31 mouse cellular contexts compared by ENCODE assay signal in genomic region chr3:98003558-98003957, GRCm38 (mm10). TPM values are rescaled to one million over a fixed set of nuclear protein-coding genes. Genes with fewer than 3 reads are reported as not detected.
DNase-seq lines count a peak whose midpoint lies in the region; ATAC-seq lines count a peak whose summit lies in the region.
"Had no signal": no experiment of that assay in that cellular context is flagged by ENCODE, and none has a peak within 500 bp of the region (broad histone marks: within the 10 kb centered on the region; RNA-seq: fewer than 3 reads in every experiment).

No protein-coding gene starts in this region.

- no peak overlapping the region for H3K4me3 ChIP-seq in liver, embryonic 12.5 days
- H3K4me3 ChIP-seq in liver, embryonic 15.5 days (replicated peaks), result no peak overlapping the region
- H3K4me3 ChIP-seq: embryonic facial prominence, embryonic 10.5 days; embryonic facial prominence, embryonic 13.5 days; erythroblast, embryonic 14.5 days; forebrain, embryonic 12.5 days; forebrain, embryonic 15.5 days; heart, adult 2 months; heart, embryonic 10.5 days; heart, embryonic 13.5 days had no signal

- H3K27me3 ChIP-seq in liver, embryonic 12.5 days (replicated peaks), result no peaks in the 10 kb centered on the region
- H3K27me3 ChIP-seq in liver, embryonic 15.5 days, result no peaks in the 10 kb centered on the region
- H3K27me3 ChIP-seq: CH12.LX; embryonic facial prominence, embryonic 13.5 days; forebrain, embryonic 12.5 days; forebrain, embryonic 15.5 days had no signal

- 19% methylated on average over 4 of the region's 4 CpGs for WGBS in liver, embryonic 12.5 days (ENCODE audit: insufficient replicate concordance)
- 16% methylated on average over 4 of the region's 4 CpGs for WGBS in liver, embryonic 15.5 days (ENCODE audit: insufficient replicate concordance)

- H3K9me3 ChIP-seq in liver, embryonic 12.5 days (replicated peaks), result no peaks in the 10 kb centered on the region
- H3K9me3 ChIP-seq in liver, embryonic 15.5 days (replicated peaks), result no peaks in the 10 kb centered on the region
- H3K9me3 ChIP-seq: embryonic facial prominence, embryonic 10.5 days; embryonic facial prominence, embryonic 13.5 days; forebrain, embryonic 12.5 days; forebrain, embryonic 15.5 days; heart, embryonic 10.5 days; heart, embryonic 13.5 days had no signal

- H3K27ac ChIP-seq in liver, embryonic 12.5 days, result peak overlapping the region; percentile 27; the same call in 1 of the 2 replicates
- no peak overlapping the region for H3K27ac ChIP-seq in liver, embryonic 15.5 days (replicated peaks)
- H3K27ac ChIP-seq: embryonic facial prominence, embryonic 10.5 days; embryonic facial prominence, embryonic 13.5 days; forebrain, embryonic 12.5 days; forebrain, embryonic 15.5 days; heart, adult 2 months; heart, embryonic 10.5 days; heart, embryonic 13.5 days; hindbrain, embryonic 14.5 days had no signal

- peaks cover 57% of the 10 kb centered on the region for H3K4me1 ChIP-seq in liver, embryonic 12.5 days
- H3K4me1 ChIP-seq in liver, embryonic 15.5 days (replicated peaks), result peaks cover 39% of the 10 kb centered on the region
- H3K4me1 ChIP-seq: embryonic facial prominence, embryonic 10.5 days; embryonic facial prominence, embryonic 13.5 days; heart, embryonic 10.5 days; heart, embryonic 13.5 days had no signal

- no peak overlapping the region for H3K9ac ChIP-seq in liver, embryonic 12.5 days
- no peak overlapping the region for H3K9ac ChIP-seq in liver, embryonic 15.5 days
- H3K9ac ChIP-seq: embryonic facial prominence, embryonic 13.5 days; forebrain, embryonic 12.5 days; forebrain, embryonic 15.5 days; heart, embryonic 13.5 days; hindbrain, embryonic 14.5 days had no signal

- H3K36me3 ChIP-seq in liver, embryonic 12.5 days, result no peaks in the 10 kb centered on the region
- no peaks in the 10 kb centered on the region for H3K36me3 ChIP-seq in liver, embryonic 15.5 days (replicated peaks)
- H3K36me3 ChIP-seq: embryonic facial prominence, embryonic 10.5 days; embryonic facial prominence, embryonic 13.5 days; forebrain, embryonic 12.5 days; forebrain, embryonic 15.5 days; G1E; heart, embryonic 10.5 days; heart, embryonic 13.5 days had no signal

- ATAC-seq in liver, embryonic 12.5 days, result peak; percentile 86
- peak; percentile 76 for ATAC-seq in liver, embryonic 15.5 days (ENCODE audit: insufficient read depth)
- ATAC-seq in megakaryocyte progenitor cell, adult 5-6 weeks (replicated peaks; ENCODE audit: poor library complexity), result peak; percentile 64
- ATAC-seq: forebrain, embryonic 15.5 days had no signal

- DNase-seq in c-Kit-positive CD71-positive TER-119-negative erythroid progenitor cells, embryonic 14.5 days (ENCODE audit: low read depth), result peak; percentile 51
- DNase-seq in kidney, postnatal 36 days, result no peak
- no peak for DNase-seq in kidney, adult 9 months
- no peak for DNase-seq in right cerebral cortex, adult 2 months (ENCODE audit: low spot score in 2 of 2)
- no peak for DNase-seq in left cerebral cortex, adult 9 months (ENCODE audit: low spot score in 2 of 2)
- DNase-seq: adrenal gland, adult 2 months; adrenal gland, postnatal 14 days; B cell, adult 2 months; cerebellum, adult 11-12 months; cerebellum, adult 8-10 months; cerebellum, postnatal 10 days; cerebellum, postnatal 36 days; embryo, embryonic 11 days; gastrocnemius, postnatal 10 days; gastrocnemius, postnatal 36 days; heart, adult 2 months; heart, postnatal 14 days; heart, postnatal 4 days had no signal

- H3K4me2 ChIP-seq in liver, embryonic 12.5 days, result 0 out of 2 replicates have a peak overlapping the region, but pooled peaks have one; percentile 5
- no peak overlapping the region for H3K4me2 ChIP-seq in liver, embryonic 15.5 days
- H3K4me2 ChIP-seq: embryonic facial prominence, embryonic 13.5 days; forebrain, embryonic 12.5 days; forebrain, embryonic 15.5 days; heart, embryonic 13.5 days; hindbrain, embryonic 14.5 days had no signal

RNA-seq across cellular contexts. Expression of gene Notch2, which starts 9.8 kb away (rescaled TPM):
- polyA plus RNA-seq in liver, embryonic 12.5 days (2016; fragmentation: Nextera tagmentation; extraction: Ambion mirVana), result 8.7 and 10.1 TPM in 2 replicates
- polyA plus RNA-seq in liver, embryonic 15.5 days (2015; fragmentation: Nextera tagmentation; extraction: Ambion mirVana), result 6.4 and 7.0 TPM in 2 replicates
- total RNA-seq in megakaryocyte progenitor cell, adult 5-6 weeks (2015), result 23.5 and 23.6 TPM in 2 replicates
- 20.9 and 21.8 TPM in 2 replicates for total RNA-seq in megakaryocyte progenitor cell, adult 5-6 weeks (2017)
- polyA plus RNA-seq: G1E had no signal
